Mouse (Mus musculus) myocyte (in vitro differentiated cells): Measurements from ENCODE around the gene Ddx54.

Source experiments
- CEBPB ChIP-seq: IDR thresholded peaks from 2 replicates; pipeline ENCODE4 v1.6.1; 2011; ENCODE audit warnings: mild to moderate bottlenecking, moderate library complexity; ENCODE audit not compliant: poor library complexity, insufficient read depth, severe bottlenecking
- E2F4 ChIP-seq: IDR thresholded peaks from one replicate; pipeline ENCODE4 v1.6.1; 2011; ENCODE audit warnings: mild to moderate bottlenecking, control low read depth, moderate library complexity; ENCODE audit not compliant: insufficient read depth
- MAX ChIP-seq: IDR thresholded peaks from one replicate; pipeline ENCODE4 v1.6.1; 2011; ENCODE audit warnings: low read depth, mild to moderate bottlenecking, control low read depth
- MYOD1 ChIP-seq, 3 experiments: IDR thresholded peaks; one replicate each; pipeline ENCODE4 v1.6.1; 2011; ENCODE audit warnings: control low read depth in 2 of 3, low read depth in 2 of 3, mild to moderate bottlenecking in 2 of 3, moderate library complexity in 1 of 3; ENCODE audit not compliant: insufficient read length in 2 of 3, control insufficient read depth in 1 of 3
- POLR2A ChIP-seq: IDR thresholded peaks from one replicate; pipeline ENCODE4 v1.6.1; 2011; ENCODE audit warnings: low read depth, mild to moderate bottlenecking, control low read depth, moderate library complexity; ENCODE audit not compliant: insufficient read length
- POLR2AphosphoS2 ChIP-seq: IDR thresholded peaks from one replicate; pipeline ENCODE4 v1.6.1; 2011; ENCODE audit warnings: low read depth, control low read depth; ENCODE audit not compliant: insufficient read length
- SRF ChIP-seq: IDR thresholded peaks from one replicate; pipeline ENCODE4 v1.6.1; 2011; ENCODE audit warnings: low read depth; ENCODE audit not compliant: control insufficient read depth, insufficient read length
- TCF12 ChIP-seq: IDR thresholded peaks from one replicate; pipeline ENCODE4 v1.6.1; 2011; ENCODE audit warnings: mild to moderate bottlenecking, control low read depth; ENCODE audit not compliant: poor library complexity, insufficient read depth, severe bottlenecking
- USF1 ChIP-seq: IDR thresholded peaks from one replicate; pipeline ENCODE4 v1.6.1; 2011; ENCODE audit warnings: low read depth, mild to moderate bottlenecking, control low read depth, moderate library complexity

DNA sequence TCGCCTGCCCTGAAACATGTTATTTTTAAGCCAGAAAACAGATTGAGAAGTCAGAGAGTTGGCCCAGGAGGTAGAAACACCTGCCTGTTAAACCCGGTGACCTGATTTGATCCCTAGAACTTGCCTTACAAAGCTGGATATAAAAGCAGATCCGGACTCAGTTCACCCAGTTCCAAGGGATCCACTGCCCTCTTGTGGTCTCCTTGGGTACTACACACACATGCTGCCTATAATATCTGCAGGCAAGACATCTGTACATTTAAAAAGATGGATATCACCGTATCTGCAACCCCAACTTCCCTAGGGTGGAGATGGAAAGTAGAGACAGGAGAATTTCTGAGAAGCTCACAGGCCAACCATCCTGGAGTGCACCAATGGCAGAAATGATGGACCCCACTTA lies 3.4 kb downstream of the Ddx54 start:
- TF ChIP-seq CEBPB (no peak), USF1 (no peak), TCF12 (no peak), MYOD1 (IDR thresholded peaks at IDR 0.05; ENCODE audit: control insufficient read depth in 1 of 3, insufficient read length in 2 of 3, low read depth in 2 of 3) (no peak), SRF (no peak), POLR2A (no peak), MAX (no peak), E2F4 (no peak), POLR2AphosphoS2 (no peak)
